Mouse (Mus musculus): Measurements from ENCODE around the gene Hdac9. TPM values are rescaled to one million over a fixed set of nuclear protein-coding genes. Genes with fewer than 3 reads are reported as not detected.

The Hdac9 gene
- polyA plus RNA-seq, 1 experiment from 2014 or later = 9.6 TPM

GRCm38 (mm10) chr12:34338886-34339285 lies 578.0 kb downstream of the Hdac9 start:
- DNase-seq (ENCODE audit: low spot score) (no peak), ATAC-seq (no peak)
- Histone ChIP-seq H3K4me3 (ENCODE audit: low read depth, low read length) (no peak overlapping the region), H3K36me3 (ENCODE audit: control insufficient read depth, insufficient read depth, low read length) (no peaks in the 10 kb centered on the region), H3K4me1 (ENCODE audit: control insufficient read depth, insufficient read depth, low read length) (no peaks in the 10 kb centered on the region), H3K4me2 (ENCODE audit: low read length) (no peak overlapping the region), H3K27ac (ENCODE audit: low read depth, low read length) (no peak overlapping the region), H3K9ac (ENCODE audit: low read length) (no peak overlapping the region), H3K9me3 (replicated peaks; ENCODE audit: control insufficient read depth, low read length) (no peaks in the 10 kb centered on the region), H3K27me3 (replicated peaks; ENCODE audit: control insufficient read depth, insufficient read depth, low read length) (no peaks in the 10 kb centered on the region)
- 91% methylated on average over 4 of the region's 4 CpGs for WGBS

- Histone ChIP-seq H3K27me3 (replicated peaks; ENCODE audit: control insufficient read depth, insufficient read depth, low read length) (no peaks in the 10 kb centered on the region), H3K9ac (ENCODE audit: low read length) (no peak overlapping the region), H3K9me3 (replicated peaks; ENCODE audit: control insufficient read depth, low read length) (no peaks in the 10 kb centered on the region), H3K4me3 (ENCODE audit: low read depth, low read length) (no peak overlapping the region), H3K4me2 (ENCODE audit: low read length) (no peak overlapping the region), H3K27ac (ENCODE audit: low read depth, low read length) (no peak overlapping the region), H3K36me3 (ENCODE audit: control insufficient read depth, insufficient read depth, low read length) (no peaks in the 10 kb centered on the region), H3K4me1 (ENCODE audit: control insufficient read depth, insufficient read depth, low read length) (no peaks in the 10 kb centered on the region)
- DNase-seq (ENCODE audit: low spot score) (peak; percentile 4), ATAC-seq (no peak)
- 85% methylated on average over 4 of the region's 4 CpGs for WGBS
Observed at GRCm38 (mm10) chr12:34334455-34335084, 582.3 kb downstream of the Hdac9 start.

- ATAC-seq (no peak), DNase-seq (ENCODE audit: low spot score) (no peak)
- Histone ChIP-seq H3K9me3 (replicated peaks; ENCODE audit: control insufficient read depth, low read length) (no peaks in the 10 kb centered on the region), H3K27ac (ENCODE audit: low read depth, low read length) (no peak overlapping the region), H3K36me3 (ENCODE audit: control insufficient read depth, insufficient read depth, low read length) (no peaks in the 10 kb centered on the region), H3K4me3 (ENCODE audit: low read depth, low read length) (no peak overlapping the region), H3K9ac (ENCODE audit: low read length) (no peak overlapping the region), H3K27me3 (replicated peaks; ENCODE audit: control insufficient read depth, insufficient read depth, low read length) (no peaks in the 10 kb centered on the region), H3K4me1 (ENCODE audit: control insufficient read depth, insufficient read depth, low read length) (no peaks in the 10 kb centered on the region), H3K4me2 (ENCODE audit: low read length) (no peak overlapping the region)
- 74% methylated on average over 4 of the region's 4 CpGs for WGBS
Observed at GRCm38 (mm10) chr12:34332884-34333283, 584.0 kb downstream of the Hdac9 start.

- DNase-seq (ENCODE audit: low spot score) (no peak), ATAC-seq (no peak)
- Histone ChIP-seq H3K9me3 (replicated peaks; ENCODE audit: control insufficient read depth, low read length) (no peaks in the 10 kb centered on the region), H3K27me3 (replicated peaks; ENCODE audit: control insufficient read depth, insufficient read depth, low read length) (no peaks in the 10 kb centered on the region), H3K4me3 (ENCODE audit: low read depth, low read length) (no peak overlapping the region), H3K27ac (ENCODE audit: low read depth, low read length) (no peak overlapping the region), H3K9ac (ENCODE audit: low read length) (no peak overlapping the region), H3K4me1 (ENCODE audit: control insufficient read depth, insufficient read depth, low read length) (no peaks in the 10 kb centered on the region), H3K36me3 (ENCODE audit: control insufficient read depth, insufficient read depth, low read length) (no peaks in the 10 kb centered on the region), H3K4me2 (ENCODE audit: low read length) (no peak overlapping the region)
- WGBS = 95% methylated on average over 1 of the region's 1 CpGs
Observed at GRCm38 (mm10) chr12:34327111-34327510, 589.8 kb downstream of the Hdac9 start.

GRCm38 (mm10) chr12:34312113-34312719 lies 604.7 kb downstream of the Hdac9 start:
- H3K36me3 ChIP-seq (ENCODE audit: control insufficient read depth, insufficient read depth, low read length) = no peaks in the 10 kb centered on the region
- ATAC-seq = no peak
- H3K9me3 ChIP-seq (replicated peaks; ENCODE audit: control insufficient read depth, low read length) = no peaks in the 10 kb centered on the region
- no peaks in the 10 kb centered on the region for H3K4me1 ChIP-seq (ENCODE audit: control insufficient read depth, insufficient read depth, low read length)
- 89% methylated on average over 15 of the region's 15 CpGs for WGBS
- no peak overlapping the region for H3K27ac ChIP-seq (ENCODE audit: low read depth, low read length)
- no peak overlapping the region for H3K4me2 ChIP-seq (ENCODE audit: low read length)
- no peaks in the 10 kb centered on the region for H3K27me3 ChIP-seq (replicated peaks; ENCODE audit: control insufficient read depth, insufficient read depth, low read length)
- no peak overlapping the region for H3K4me3 ChIP-seq (ENCODE audit: low read depth, low read length)
- no peak for DNase-seq (ENCODE audit: low spot score)
- H3K9ac ChIP-seq (ENCODE audit: low read length) = no peak overlapping the region

- no peaks in the 10 kb centered on the region for H3K9me3 ChIP-seq (replicated peaks; ENCODE audit: control insufficient read depth, low read length)
- H3K27ac ChIP-seq (ENCODE audit: low read depth, low read length) = no peak overlapping the region
- H3K27me3 ChIP-seq (replicated peaks; ENCODE audit: control insufficient read depth, insufficient read depth, low read length) = no peaks in the 10 kb centered on the region
- no peak overlapping the region for H3K4me2 ChIP-seq (ENCODE audit: low read length)
- ATAC-seq (no peak), DNase-seq (ENCODE audit: low spot score) (no peak)
- no peaks in the 10 kb centered on the region for H3K36me3 ChIP-seq (ENCODE audit: control insufficient read depth, insufficient read depth, low read length)
- no peaks in the 10 kb centered on the region for H3K4me1 ChIP-seq (ENCODE audit: control insufficient read depth, insufficient read depth, low read length)
- whole genome bisulfite sequencing = 51% methylated on average over 3 of the region's 3 CpGs
- H3K9ac ChIP-seq (ENCODE audit: low read length) = no peak overlapping the region
- no peak overlapping the region for H3K4me3 ChIP-seq (ENCODE audit: low read depth, low read length)
Observed at GRCm38 (mm10) chr12:34305453-34305852, 611.4 kb downstream of the Hdac9 start.

- 79% methylated on average over 7 of the region's 7 CpGs for WGBS
- no peak for DNase-seq (ENCODE audit: low spot score)
- H3K9ac ChIP-seq (ENCODE audit: low read length) = no peak overlapping the region
- no peak overlapping the region for H3K4me3 ChIP-seq (ENCODE audit: low read depth, low read length)
- no peaks in the 10 kb centered on the region for H3K4me1 ChIP-seq (ENCODE audit: control insufficient read depth, insufficient read depth, low read length)
- no peaks in the 10 kb centered on the region for H3K9me3 ChIP-seq (replicated peaks; ENCODE audit: control insufficient read depth, low read length)
- H3K27ac ChIP-seq (ENCODE audit: low read depth, low read length) = no peak overlapping the region
- H3K4me2 ChIP-seq (ENCODE audit: low read length) = no peak overlapping the region
- H3K36me3 ChIP-seq (ENCODE audit: control insufficient read depth, insufficient read depth, low read length) = no peaks in the 10 kb centered on the region
- no peaks in the 10 kb centered on the region for H3K27me3 ChIP-seq (replicated peaks; ENCODE audit: control insufficient read depth, insufficient read depth, low read length)
- ATAC-seq = no peak
Observed at GRCm38 (mm10) chr12:34292346-34292745, 624.5 kb downstream of the Hdac9 start.

GRCm38 (mm10) chr12:34287218-34287617 lies 629.7 kb downstream of the Hdac9 start:
- 88% methylated on average over 2 of the region's 2 CpGs for WGBS
- ATAC-seq (no peak), DNase-seq (ENCODE audit: low spot score) (no peak)
- H3K27me3 ChIP-seq (replicated peaks; ENCODE audit: control insufficient read depth, insufficient read depth, low read length) = no peaks in the 10 kb centered on the region
- H3K36me3 ChIP-seq (ENCODE audit: control insufficient read depth, insufficient read depth, low read length) = no peaks in the 10 kb centered on the region
- H3K27ac ChIP-seq (ENCODE audit: low read depth, low read length) = no peak overlapping the region
- H3K9me3 ChIP-seq (replicated peaks; ENCODE audit: control insufficient read depth, low read length) = no peaks in the 10 kb centered on the region
- H3K4me2 ChIP-seq (ENCODE audit: low read length) = no peak overlapping the region
- no peaks in the 10 kb centered on the region for H3K4me1 ChIP-seq (ENCODE audit: control insufficient read depth, insufficient read depth, low read length)
- H3K9ac ChIP-seq (ENCODE audit: low read length) = no peak overlapping the region
- H3K4me3 ChIP-seq (ENCODE audit: low read depth, low read length) = no peak overlapping the region

GRCm38 (mm10) chr12:34284888-34285287 lies 632.0 kb downstream of the Hdac9 start:
- no peaks in the 10 kb centered on the region for H3K9me3 ChIP-seq (replicated peaks; ENCODE audit: control insufficient read depth, low read length)
- no peak for DNase-seq (ENCODE audit: low spot score)
- H3K27me3 ChIP-seq (replicated peaks; ENCODE audit: control insufficient read depth, insufficient read depth, low read length) = no peaks in the 10 kb centered on the region
- no peak overlapping the region for H3K27ac ChIP-seq (ENCODE audit: low read depth, low read length)
- H3K4me2 ChIP-seq (ENCODE audit: low read length) = no peak overlapping the region
- no peak overlapping the region for H3K9ac ChIP-seq (ENCODE audit: low read length)
- H3K36me3 ChIP-seq (ENCODE audit: control insufficient read depth, insufficient read depth, low read length) = no peaks in the 10 kb centered on the region
- no peaks in the 10 kb centered on the region for H3K4me1 ChIP-seq (ENCODE audit: control insufficient read depth, insufficient read depth, low read length)
- ATAC-seq = no peak
- H3K4me3 ChIP-seq (ENCODE audit: low read depth, low read length) = no peak overlapping the region

Data from forebrain, embryonic 14.5 days (tissue).